Mouse (Mus musculus) inflammation-experienced regulatory T-cells, adult 6 months (primary cell): Measurements from ENCODE around the gene Asnsd1. TPM values are rescaled to one million over a fixed set of nuclear protein-coding genes. Genes with fewer than 3 reads are reported as not detected.
A peak's percentile ranks its signal among the peaks of the same experiment; 100 is the strongest.
"Not testable (repeated sequence)": the region's sequence is repeated elsewhere in the genome, so short reads cannot be mapped to it uniquely, and the experiment has no call there.

Source experiments
- ATAC-seq: one replicate; pipeline ENCODE4 v1.8.0; 2017
- polyA plus RNA-seq, 3 experiments: library from polyadenylated mRNA; unstranded; fragments of 100-300 nt; shearing (Covaris generic); gene quantifications; one replicate each; pipeline ENCODE4 v1.2.1; 2017

Asnsd1 gene
- 10 to 100 TPM; 50.7 to 75.0 (median 65.5) TPM for polyA plus RNA-seq

GRCm38 (mm10) chr1:53352327-53353261, at the start of gene Asnsd1, which contains the start of the genes Asdurf and Gm28551:
TSS of gene Asnsd1 (minus strand) at chr1:53352752.
TSS of gene Asdurf (minus strand) at chr1:53352619.
TSS of gene Gm28551 (minus strand) at chr1:53352667.
- peak; percentile 99 for ATAC-seq

GRCm38 (mm10) chr1:53393936-53394760, 41.6 kb upstream of the Asnsd1 start:
- ATAC-seq: not testable (repeated sequence)

- ATAC-seq: no peak
Observed at GRCm38 (mm10) chr1:53388762-53389161, 36.2 kb upstream of the Asnsd1 start.

GRCm38 (mm10) chr1:53384085-53384688, 31.6 kb upstream of the Asnsd1 start:
- ATAC-seq: no peak

GRCm38 (mm10) chr1:53377731-53378130, 25.2 kb upstream of the Asnsd1 start:
- ATAC-seq: no peak

- not testable (repeated sequence) for ATAC-seq
Observed at GRCm38 (mm10) chr1:53375965-53376364, 23.4 kb upstream of the Asnsd1 start.

- ATAC-seq: no peak
Observed at GRCm38 (mm10) chr1:53358988-53359387, 6.4 kb upstream of the Asnsd1 start.

GRCm38 (mm10) chr1:53341071-53341470, 11.5 kb downstream of the Asnsd1 start:
- ATAC-seq: no peak

GRCm38 (mm10) chr1:53337403-53337802, 15.1 kb downstream of the Asnsd1 start:
- not testable (repeated sequence) for ATAC-seq

- ATAC-seq: no peak
Observed at GRCm38 (mm10) chr1:53335465-53335864, 17.1 kb downstream of the Asnsd1 start.

GRCm38 (mm10) chr1:53333527-53333926, 19.0 kb downstream of the Asnsd1 start:
- ATAC-seq: not testable (repeated sequence)

GRCm38 (mm10) chr1:53324827-53325494, 27.6 kb downstream of the Asnsd1 start:
- ATAC-seq: no peak

GRCm38 (mm10) chr1:53324277-53324676, 28.3 kb downstream of the Asnsd1 start:
- no peak for ATAC-seq

GRCm38 (mm10) chr1:53323254-53323653, 29.3 kb downstream of the Asnsd1 start:
- no peak for ATAC-seq

GRCm38 (mm10) chr1:53321662-53322344, 30.7 kb downstream of the Asnsd1 start:
- no peak for ATAC-seq

GRCm38 (mm10) chr1:53312989-53313967, 39.3 kb downstream of the Asnsd1 start, which contains the start of gene Osgepl1:
TSS of gene Osgepl1 (plus strand) at chr1:53313624.
- peak; percentile 95 for ATAC-seq

- ATAC-seq: no peak
Observed at GRCm38 (mm10) chr1:53300506-53300905, 52.0 kb downstream of the Asnsd1 start.

GRCm38 (mm10) chr1:53296581-53297383, 55.8 kb downstream of the Asnsd1 start, which contains the start of the genes Pms1, Ormdl1 and Gm28778:
TSS of gene Pms1 (minus strand) at chr1:53297018.
TSS of gene Ormdl1 (plus strand) at chr1:53297095.
TSS of gene Gm28778 (plus strand) at chr1:53297111.
- ATAC-seq: peak; percentile 99
